In the genomic region with DNA sequence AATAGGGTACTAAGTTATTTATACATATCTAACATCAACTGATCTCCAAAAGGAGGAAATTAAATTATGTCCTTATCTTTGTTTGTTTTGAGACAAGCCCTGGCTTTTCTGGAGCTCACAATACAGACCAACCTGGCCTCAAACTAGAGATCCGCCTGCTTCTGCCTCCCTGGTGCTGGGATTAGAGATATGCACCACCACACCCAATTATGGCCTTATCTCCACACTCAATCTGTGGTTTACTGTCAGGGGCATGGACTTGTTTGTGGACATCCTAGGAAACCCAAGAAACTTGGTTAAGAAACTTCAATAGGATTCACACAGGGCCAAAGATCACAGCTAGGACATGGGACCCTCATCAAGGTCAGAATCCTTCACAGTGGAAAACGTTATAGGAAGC, we compare ENCODE assay signal across 23 mouse cellular contexts. TPM values are rescaled to one million over a fixed set of nuclear protein-coding genes. Genes with fewer than 3 reads are reported as not detected.
A peak's percentile ranks its signal among the peaks of the same experiment; 100 is the strongest.
DNase-seq lines count a peak whose midpoint lies in the region; ATAC-seq and TF ChIP-seq lines count a peak whose summit lies in the region.
"Had no signal": no experiment of that assay in that cellular context is flagged by ENCODE, and none has a peak within 500 bp of the region (broad histone marks: within the 10 kb centered on the region; RNA-seq: fewer than 3 reads in every experiment).

No protein-coding gene starts in this region.

- H3K36me3 ChIP-seq in liver, embryonic 11.5 days (ENCODE audit: control insufficient read depth, insufficient read depth, low read length), result no peaks in the 10 kb centered on the region
- H3K36me3 ChIP-seq in liver, embryonic 13.5 days, result peaks cover 6% of the 10 kb centered on the region; the same call in 1 of the 2 replicates
- no peaks in the 10 kb centered on the region for H3K36me3 ChIP-seq in liver, postnatal 0 days (replicated peaks; ENCODE audit: insufficient read depth, low read length)
- no peaks in the 10 kb centered on the region for H3K36me3 ChIP-seq in midbrain, embryonic 14.5 days (ENCODE audit: control insufficient read depth, insufficient read depth, low read length)
- H3K36me3 ChIP-seq: embryonic facial prominence, embryonic 10.5 days; forebrain, embryonic 15.5 days; heart, embryonic 15.5 days; hindbrain, embryonic 13.5 days had no signal

- TF ChIP-seq EP300 in liver, postnatal 0 days (IDR thresholded peaks at IDR 0.05; ENCODE audit: low read depth), result peak; percentile 78

- H3K4me3 ChIP-seq in liver, embryonic 11.5 days (ENCODE audit: low read depth, low read length), result no peak overlapping the region
- no peak overlapping the region for H3K4me3 ChIP-seq in liver, embryonic 13.5 days (replicated peaks)
- H3K4me3 ChIP-seq in liver, postnatal 0 days (ENCODE audit: low read depth, low read length), result no peak overlapping the region
- H3K4me3 ChIP-seq in midbrain, embryonic 14.5 days (replicated peaks; ENCODE audit: low read depth, low read length), result no peak overlapping the region
- H3K4me3 ChIP-seq: embryonic facial prominence, embryonic 10.5 days; erythroblast, embryonic 14.5 days; forebrain, embryonic 15.5 days; heart, adult 2 months; heart, embryonic 15.5 days; hindbrain, embryonic 13.5 days had no signal

- no peak overlapping the region for H3K9ac ChIP-seq in liver, embryonic 11.5 days (ENCODE audit: low read depth, low read length)
- H3K9ac ChIP-seq in liver, embryonic 13.5 days, result no peak overlapping the region
- H3K9ac ChIP-seq in liver, postnatal 0 days (replicated peaks), result no peak overlapping the region
- no peak overlapping the region for H3K9ac ChIP-seq in midbrain, embryonic 14.5 days (replicated peaks; ENCODE audit: low read length)
- H3K9ac ChIP-seq: forebrain, embryonic 15.5 days; heart, embryonic 15.5 days; hindbrain, embryonic 13.5 days had no signal

- H3K4me1 ChIP-seq in liver, embryonic 11.5 days (replicated peaks; ENCODE audit: control insufficient read depth, insufficient read depth, low read length), result peaks cover 9% of the 10 kb centered on the region
- peaks cover 60% of the 10 kb centered on the region for H3K4me1 ChIP-seq in liver, embryonic 13.5 days (replicated peaks)
- peaks cover 9% of the 10 kb centered on the region; the same call in 1 of the 2 replicates for H3K4me1 ChIP-seq in liver, postnatal 0 days (ENCODE audit: insufficient read depth)
- no peaks in the 10 kb centered on the region for H3K4me1 ChIP-seq in midbrain, embryonic 14.5 days (ENCODE audit: control insufficient read depth, insufficient read depth, low read length)
- H3K4me1 ChIP-seq: embryonic facial prominence, embryonic 10.5 days; forebrain, embryonic 15.5 days had no signal

- H3K9me3 ChIP-seq in liver, embryonic 11.5 days (ENCODE audit: control insufficient read depth, low read length), result no peaks in the 10 kb centered on the region
- no peaks in the 10 kb centered on the region for H3K9me3 ChIP-seq in liver, embryonic 13.5 days (replicated peaks)
- no peaks in the 10 kb centered on the region for H3K9me3 ChIP-seq in liver, postnatal 0 days (ENCODE audit: low read length)
- no peaks in the 10 kb centered on the region for H3K9me3 ChIP-seq in midbrain, embryonic 14.5 days (ENCODE audit: control insufficient read depth, low read length)
- H3K9me3 ChIP-seq: embryonic facial prominence, embryonic 10.5 days; forebrain, embryonic 15.5 days; heart, embryonic 15.5 days; hindbrain, embryonic 13.5 days had no signal

- no peak overlapping the region for H3K4me2 ChIP-seq in liver, embryonic 11.5 days
- H3K4me2 ChIP-seq in liver, embryonic 13.5 days, result no peak overlapping the region
- H3K4me2 ChIP-seq in liver, postnatal 0 days (ENCODE audit: low read depth, low read length), result no peak overlapping the region
- no peak overlapping the region for H3K4me2 ChIP-seq in midbrain, embryonic 14.5 days (ENCODE audit: low read length)
- H3K4me2 ChIP-seq: forebrain, embryonic 15.5 days; heart, embryonic 11.5 days; heart, embryonic 15.5 days; hindbrain, embryonic 13.5 days had no signal

- DNase-seq in liver, result peak; percentile 64
- no peak for DNase-seq in liver, embryonic 11.5 days (ENCODE audit: low spot score)
- DNase-seq in liver, embryonic 13.5 days, result peak; percentile 47
- DNase-seq in liver, postnatal 0 days, result no peak
- no peak for DNase-seq in midbrain, embryonic 14.5 days
- no peak for DNase-seq in layer of hippocampus, adult 18-20 months (ENCODE audit: low spot score in 2 of 2)

- no peak overlapping the region for H3K27ac ChIP-seq in liver, embryonic 11.5 days (ENCODE audit: low read depth, low read length)
- peak overlapping the region; percentile 79 for H3K27ac ChIP-seq in liver, embryonic 13.5 days
- no peak overlapping the region for H3K27ac ChIP-seq in liver, postnatal 0 days (ENCODE audit: low read depth)
- H3K27ac ChIP-seq in midbrain, embryonic 14.5 days (replicated peaks; ENCODE audit: low read depth, low read length), result no peak overlapping the region
- H3K27ac ChIP-seq: embryonic facial prominence, embryonic 10.5 days; forebrain, embryonic 15.5 days; heart, adult 2 months; heart, embryonic 15.5 days; hindbrain, embryonic 13.5 days had no signal

- no peaks in the 10 kb centered on the region for H3K27me3 ChIP-seq in liver, embryonic 11.5 days (replicated peaks; ENCODE audit: control insufficient read depth, insufficient read depth, low read length)
- peaks cover 3% of the 10 kb centered on the region; the same call in 1 of the 2 replicates for H3K27me3 ChIP-seq in liver, embryonic 13.5 days
- no peaks in the 10 kb centered on the region for H3K27me3 ChIP-seq in liver, postnatal 0 days (ENCODE audit: insufficient read depth, low read length)
- H3K27me3 ChIP-seq in midbrain, embryonic 14.5 days (ENCODE audit: control insufficient read depth, insufficient read depth, low read length), result no peaks in the 10 kb centered on the region
- H3K27me3 ChIP-seq: forebrain, embryonic 15.5 days; heart, embryonic 15.5 days; hindbrain, embryonic 13.5 days had no signal

- 70% methylated on average over 2 of the region's 2 CpGs for WGBS in liver, embryonic 11.5 days
- 47% methylated on average over 2 of the region's 2 CpGs for WGBS in liver, embryonic 13.5 days (ENCODE audit: insufficient replicate concordance)
- 76% methylated on average over 2 of the region's 2 CpGs for WGBS in liver, postnatal 0 days (ENCODE audit: insufficient replicate concordance)
- 88% methylated on average over 2 of the region's 2 CpGs for WGBS in midbrain, embryonic 14.5 days

- no peak for TF ChIP-seq CTCF in liver, postnatal 0 days (IDR thresholded peaks at IDR 0.05; ENCODE audit: low read depth)

- ATAC-seq in liver, embryonic 11.5 days (replicated peaks; ENCODE audit: low FRiP score), result no peak
- peak; percentile 36 for ATAC-seq in erythroblast, adult 5-6 weeks (replicated peaks; ENCODE audit: low FRiP score, poor library complexity, severe bottlenecking)
- peak; percentile 30 for ATAC-seq in liver, embryonic 13.5 days (ENCODE audit: low read depth)
- ATAC-seq in liver, postnatal 0 days, result no peak
- ATAC-seq in midbrain, embryonic 14.5 days (ENCODE audit: low FRiP score, low TSS enrichment), result no peak

RNA-seq across cellular contexts. Expression of a gene that starts 3.6 kb away (rescaled TPM):
- polyA plus RNA-seq in liver, embryonic 11.5 days (2014; fragmentation: Nextera tagmentation; extraction: Ambion mirVana), result 0.71 and 0.75 TPM in 2 replicates
- not detected in 2 replicates for total RNA-seq in erythroblast, adult 5-6 weeks (2015; ENCODE audit: low replicate concordance)
- total RNA-seq in erythroblast, adult 5-6 weeks (2017; ENCODE audit: low replicate concordance), result 0.56 TPM in 1 of 2 replicates, not detected in the other
- polyA plus RNA-seq in liver, embryonic 13.5 days (2015; fragmentation: Nextera tagmentation; extraction: Ambion mirVana), result 0.28 and 0.48 TPM in 2 replicates
- 0.22 and 0.39 TPM in 2 replicates for polyA plus RNA-seq in liver, postnatal 0 days (2015; fragmentation: Nextera tagmentation; extraction: Ambion mirVana)
- polyA plus RNA-seq in midbrain, embryonic 14.5 days (2014; fragmentation: Nextera tagmentation; extraction: Ambion mirVana), result 1.6 and 2.0 TPM in 2 replicates
- total RNA-seq in layer of hippocampus, adult 18-20 months (2021), result under 1 TPM; 0.30 to 0.52 TPM
- total RNA-seq: adrenal gland, postnatal 14 days; gastrocnemius, postnatal 4 days; hematopoietic stem cell, adult 5-6 weeks; MEL had no signal
- polyA plus RNA-seq: C2C12; erythroblast, embryonic 14.5 days had no signal

RNA-seq across cellular contexts. Expression of a gene that starts 21.1 kb away (rescaled TPM):
- polyA plus RNA-seq in liver, embryonic 11.5 days (2014; fragmentation: Nextera tagmentation; extraction: Ambion mirVana), result 0.11 and 0.18 TPM in 2 replicates
- total RNA-seq in erythroblast, adult 5-6 weeks (2015; ENCODE audit: low replicate concordance), result not detected in 2 replicates
- total RNA-seq in erythroblast, adult 5-6 weeks (2017; ENCODE audit: low replicate concordance), result not detected in 2 replicates
- polyA plus RNA-seq in liver, embryonic 13.5 days (2015; fragmentation: Nextera tagmentation; extraction: Ambion mirVana), result 0.07 and 0.08 TPM in 2 replicates
- polyA plus RNA-seq in liver, postnatal 0 days (2015; fragmentation: Nextera tagmentation; extraction: Ambion mirVana), result 0.05 TPM in 1 of 2 replicates, not detected in the other
- 0.69 and 0.92 TPM in 2 replicates for polyA plus RNA-seq in midbrain, embryonic 14.5 days (2014; fragmentation: Nextera tagmentation; extraction: Ambion mirVana)
- 1 to 10 TPM in 1 of 2 experiments, under 1 TPM in 1; 0.68 to 1.0 TPM for total RNA-seq in layer of hippocampus, adult 18-20 months (2021)
- total RNA-seq: adrenal gland, postnatal 14 days; gastrocnemius, postnatal 10 days; heart, postnatal 14 days; hematopoietic stem cell, adult 5-6 weeks; MEL had no signal
- polyA plus RNA-seq: C2C12; embryonic facial prominence, embryonic 10.5 days; erythroblast, embryonic 14.5 days; heart, embryonic 11.5 days had no signal

RNA-seq across cellular contexts. Expression of a gene that starts 24.0 kb away (rescaled TPM):
- polyA plus RNA-seq in liver, embryonic 11.5 days (2014; fragmentation: Nextera tagmentation; extraction: Ambion mirVana), result 0.22 and 0.29 TPM in 2 replicates
- 3.8 and 4.0 TPM in 2 replicates for total RNA-seq in erythroblast, adult 5-6 weeks (2015; ENCODE audit: low replicate concordance)
- 1.8 and 2.6 TPM in 2 replicates for total RNA-seq in erythroblast, adult 5-6 weeks (2017; ENCODE audit: low replicate concordance)
- 0.12 and 0.15 TPM in 2 replicates for polyA plus RNA-seq in liver, embryonic 13.5 days (2015; fragmentation: Nextera tagmentation; extraction: Ambion mirVana)
- 0.04 TPM in 2 replicates for polyA plus RNA-seq in liver, postnatal 0 days (2015; fragmentation: Nextera tagmentation; extraction: Ambion mirVana)
- polyA plus RNA-seq in midbrain, embryonic 14.5 days (2014; fragmentation: Nextera tagmentation; extraction: Ambion mirVana), result not detected in 2 replicates
- under 1 TPM in 1 of 2 experiments, not detected in 1; 0.10 TPM for total RNA-seq in layer of hippocampus, adult 18-20 months (2021)
- total RNA-seq: adrenal gland, adult 18-20 months; adrenal gland, postnatal 14 days; gastrocnemius, postnatal 10 days; heart, adult 2 months; heart, postnatal 14 days; hematopoietic stem cell, adult 5-6 weeks; MEL had no signal
- polyA plus RNA-seq: C2C12; embryonic facial prominence, embryonic 10.5 days; embryonic facial prominence, embryonic 14.5 days; erythroblast, embryonic 14.5 days; heart, adult 2 months; heart, embryonic 11.5 days; heart, embryonic 15.5 days; hindbrain, embryonic 13.5 days had no signal

RNA-seq across cellular contexts. Expression of a gene that starts 38.8 kb away (rescaled TPM):
- 0.38 and 0.42 TPM in 2 replicates for polyA plus RNA-seq in liver, embryonic 11.5 days (2014; fragmentation: Nextera tagmentation; extraction: Ambion mirVana)
- total RNA-seq in erythroblast, adult 5-6 weeks (2015; ENCODE audit: low replicate concordance), result not detected in 2 replicates
- 1.7 and 5.8 TPM in 2 replicates for total RNA-seq in erythroblast, adult 5-6 weeks (2017; ENCODE audit: low replicate concordance)
- polyA plus RNA-seq in liver, embryonic 13.5 days (2015; fragmentation: Nextera tagmentation; extraction: Ambion mirVana), result 0.13 and 0.40 TPM in 2 replicates
- 0.11 and 0.12 TPM in 2 replicates for polyA plus RNA-seq in liver, postnatal 0 days (2015; fragmentation: Nextera tagmentation; extraction: Ambion mirVana)
- 33.2 and 33.9 TPM in 2 replicates for polyA plus RNA-seq in midbrain, embryonic 14.5 days (2014; fragmentation: Nextera tagmentation; extraction: Ambion mirVana)
- 100 to 1,000 TPM; 162 to 167 TPM for total RNA-seq in layer of hippocampus, adult 18-20 months (2021)
- total RNA-seq: hematopoietic stem cell, adult 5-6 weeks had no signal
- polyA plus RNA-seq: C2C12; erythroblast, embryonic 14.5 days had no signal

Comparison
In these comparisons a context has a peak if more than half of its experiments do, and no peak if none do; other contexts are left out.
1. DNase-seq: peak in liver (single experiment) and liver, embryonic 13.5 days (single experiment); none in liver, embryonic 11.5 days (single experiment), liver, postnatal 0 days (single experiment), midbrain, embryonic 14.5 days (single experiment) and layer of hippocampus, adult 18-20 months (0 of 2).
2. ATAC-seq: peak in erythroblast, adult 5-6 weeks (single experiment) and liver, embryonic 13.5 days (single experiment); none in liver, embryonic 11.5 days (single experiment), liver, postnatal 0 days (single experiment) and midbrain, embryonic 14.5 days (single experiment).